Mouse (Mus musculus) mouse trophoblast stem cell (cell line): ENCODE measurements at regions not wholly inside any gene's neighbourhood (a gene's known extent, or its start where the extent isn't known, plus 50 kb on each side); places are given as distances from the start of the nearest gene placed in this dataset.

ENCODE experiments used
- in situ Hi-C, 2 experiments: fragments of 300-500 bp; cut with MseI, MboI; formaldehyde crosslinking; loops; 2 replicates in 1 of 2; 3 replicates in 1 of 2; pipeline ENCODE4 v1.15.1; 2025

GRCm38 (mm10) chr7:39866674-39867428 lies 349.3 kb downstream of the Zfp619 start:
- in situ Hi-C loops, result loop anchor here in 1 of 2 experiments (25.0 kb wide), 1 partner anchor 395 kb away; no protein-coding TSS in a partner anchor

GRCm38 (mm10) chr7:39867451-39867850 lies 349.9 kb downstream of the Zfp619 start:
- in situ Hi-C loops, result loop anchor here in 1 of 2 experiments (25.0 kb wide), 1 partner anchor 395 kb away; no protein-coding TSS in a partner anchor

- in situ Hi-C loops, result no loop called here
Observed at GRCm38 (mm10) chr7:39882113-39882512, 364.5 kb downstream of the Zfp619 start.

- in situ Hi-C loops, result no loop called here
Observed at GRCm38 (mm10) chr7:39894208-39894896, 376.8 kb downstream of the Zfp619 start.

- in situ Hi-C loops, result no loop called here
Observed at GRCm38 (mm10) chr7:39896918-39897317, 379.4 kb downstream of the Zfp619 start.

- in situ Hi-C loops, result no loop called here
Observed at GRCm38 (mm10) chr7:39898268-39898667, 380.7 kb downstream of the Zfp619 start.

- in situ Hi-C loops, result no loop called here
Observed at GRCm38 (mm10) chr7:39933946-39934345, 416.4 kb downstream of the Zfp619 start.

GRCm38 (mm10) chr7:39937262-39937661 lies 419.7 kb downstream of the Zfp619 start:
- in situ Hi-C loops, result no loop called here

GRCm38 (mm10) chr7:39942262-39942900 lies 424.8 kb downstream of the Zfp619 start:
- in situ Hi-C loops, result no loop called here

GRCm38 (mm10) chr7:39954110-39954509 lies 436.5 kb downstream of the Zfp619 start:
- in situ Hi-C loops, result no loop called here

- in situ Hi-C loops, result no loop called here
Observed at GRCm38 (mm10) chr7:39954931-39955330, 437.4 kb downstream of the Zfp619 start.

- in situ Hi-C loops, result no loop called here
Observed at GRCm38 (mm10) chr7:39978121-39978520, 460.6 kb downstream of the Zfp619 start.

- in situ Hi-C loops, result no loop called here
Observed at GRCm38 (mm10) chr7:39981647-39982046, 464.1 kb downstream of the Zfp619 start.
